Mouse (Mus musculus) ES-Bruce4 (cell line): ENCODE results near the gene Fxr2. TPM values are rescaled to one million over a fixed set of nuclear protein-coding genes. Genes with fewer than 3 reads are reported as not detected.

Experiments
- H3K27ac ChIP-seq: 2 replicates; pipeline ENCODE4 v1.5.1; 2012; ENCODE audit warnings: low read length, inconsistent platforms; ENCODE audit not compliant: insufficient read depth
- H3K27me3 ChIP-seq: 2 replicates; pipeline ENCODE4 v1.6.1; 2012; ENCODE audit warnings: mild to moderate bottlenecking, low read length, inconsistent platforms; ENCODE audit not compliant: control insufficient read depth, poor library complexity, insufficient read depth, severe bottlenecking
- H3K36me3 ChIP-seq: 2 replicates; pipeline ENCODE4 v1.6.1; 2012; ENCODE audit warnings: inconsistent platforms, mild to moderate bottlenecking, low read length, moderate library complexity; ENCODE audit not compliant: control insufficient read depth, poor library complexity, insufficient read depth, severe bottlenecking
- H3K4me1 ChIP-seq: one replicate; pipeline ENCODE4 v1.8.1; 2011; ENCODE audit warnings: low read length; ENCODE audit not compliant: control insufficient read depth, insufficient read depth
- H3K4me3 ChIP-seq: 2 replicates; pipeline ENCODE4 v1.5.1; 2011; ENCODE audit warnings: low read depth, mild to moderate bottlenecking, low read length
- H3K9ac ChIP-seq: 2 replicates; pipeline ENCODE4 v1.6.1; 2012; ENCODE audit warnings: low read depth, mild to moderate bottlenecking, inconsistent platforms; ENCODE audit not compliant: poor library complexity, severe bottlenecking
- H3K9me3 ChIP-seq: replicated peaks from 2 replicates; pipeline ENCODE4 v1.6.1; 2012; ENCODE audit warnings: mild to moderate bottlenecking, low read length, inconsistent platforms; ENCODE audit not compliant: control insufficient read depth, poor library complexity, insufficient read depth, severe bottlenecking
- CTCF ChIP-seq: IDR thresholded peaks from one replicate; pipeline ENCODE4 v1.8.1; 2011; ENCODE audit warnings: low read depth, low read length
- EP300 ChIP-seq: IDR thresholded peaks from 2 replicates; pipeline ENCODE4 v1.6.1; 2011; ENCODE audit warnings: low read depth, low read length; ENCODE audit not compliant: insufficient read depth
- POLR2A ChIP-seq: IDR thresholded peaks from one replicate; pipeline ENCODE4 v1.8.1; 2011; ENCODE audit warnings: low read length; ENCODE audit not compliant: insufficient read depth
- polyA plus RNA-seq: library from polyadenylated mRNA; stranded (reverse); fragments of >200 nt; gene quantifications from 2 replicates; pipeline ENCODE4 v1.2.4, GENCODE M21; 2011; ENCODE audit warnings: low read depth; ENCODE audit not compliant: missing spikeins, insufficient read depth, insufficient read length

The Fxr2 gene
- polyA plus RNA-seq, 1 experiment, result 170 TPM

DNA sequence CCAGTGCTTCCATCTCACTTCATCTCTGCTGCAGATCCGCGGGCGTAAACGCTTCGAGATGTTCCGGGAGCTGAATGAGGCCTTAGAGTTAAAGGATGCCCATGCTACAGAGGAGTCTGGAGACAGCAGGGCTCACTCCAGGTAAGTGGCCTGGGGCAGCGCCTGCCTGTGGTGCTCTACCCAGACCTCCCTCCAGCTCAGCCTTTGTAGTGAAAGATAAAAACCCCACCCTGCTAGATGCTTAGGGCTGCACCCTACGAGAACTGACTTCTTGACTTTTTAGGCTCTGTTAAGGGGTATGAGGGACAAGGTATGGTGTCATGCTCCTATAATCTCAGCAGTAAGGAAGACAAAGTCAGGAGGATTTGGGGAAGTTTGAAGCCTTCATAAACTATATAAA is 42.2 kb upstream of the Fxr2 start:
- H3K27me3 ChIP-seq, result no peaks in the 10 kb centered on the region
- peaks cover 54% of the 10 kb centered on the region for H3K36me3 ChIP-seq
- TF ChIP-seq EP300, result no peak
- no peak for TF ChIP-seq POLR2A
- TF ChIP-seq CTCF, result no peak
- no peak overlapping the region for H3K27ac ChIP-seq
- H3K9me3 ChIP-seq, result no peaks in the 10 kb centered on the region
- no peaks in the 10 kb centered on the region for H3K4me1 ChIP-seq
- no peak overlapping the region for H3K4me3 ChIP-seq
- H3K9ac ChIP-seq, result no peak overlapping the region

DNA sequence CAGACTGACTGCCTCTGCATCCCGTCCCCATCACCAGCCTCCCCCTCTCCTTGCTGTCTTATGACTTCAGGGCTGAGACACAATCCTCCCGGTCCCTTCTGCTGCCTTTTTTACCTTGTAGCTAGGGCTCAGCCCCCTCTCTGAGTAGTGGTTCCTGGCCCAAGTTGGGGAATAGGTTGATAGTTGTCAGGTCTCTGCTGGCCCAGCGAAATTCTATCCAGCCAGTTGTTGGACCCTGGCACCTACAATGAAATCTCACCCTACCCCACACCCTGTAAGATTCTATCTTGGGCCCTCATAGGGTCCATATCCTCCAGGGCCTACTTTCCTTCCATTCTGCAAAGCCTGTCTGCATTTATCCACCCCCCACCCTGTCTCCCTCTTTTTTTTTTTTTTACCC is 41.4 kb upstream of the Fxr2 start:
- Histone ChIP-seq H3K9ac (no peak overlapping the region), H3K27me3 (no peaks in the 10 kb centered on the region), H3K4me1 (no peaks in the 10 kb centered on the region), H3K9me3 (no peaks in the 10 kb centered on the region), H3K36me3 (peaks cover 50% of the 10 kb centered on the region), H3K4me3 (no peak overlapping the region), H3K27ac (no peak overlapping the region)
- TF ChIP-seq POLR2A, result no peak
- no peak for TF ChIP-seq EP300
- no peak for TF ChIP-seq CTCF

DNA sequence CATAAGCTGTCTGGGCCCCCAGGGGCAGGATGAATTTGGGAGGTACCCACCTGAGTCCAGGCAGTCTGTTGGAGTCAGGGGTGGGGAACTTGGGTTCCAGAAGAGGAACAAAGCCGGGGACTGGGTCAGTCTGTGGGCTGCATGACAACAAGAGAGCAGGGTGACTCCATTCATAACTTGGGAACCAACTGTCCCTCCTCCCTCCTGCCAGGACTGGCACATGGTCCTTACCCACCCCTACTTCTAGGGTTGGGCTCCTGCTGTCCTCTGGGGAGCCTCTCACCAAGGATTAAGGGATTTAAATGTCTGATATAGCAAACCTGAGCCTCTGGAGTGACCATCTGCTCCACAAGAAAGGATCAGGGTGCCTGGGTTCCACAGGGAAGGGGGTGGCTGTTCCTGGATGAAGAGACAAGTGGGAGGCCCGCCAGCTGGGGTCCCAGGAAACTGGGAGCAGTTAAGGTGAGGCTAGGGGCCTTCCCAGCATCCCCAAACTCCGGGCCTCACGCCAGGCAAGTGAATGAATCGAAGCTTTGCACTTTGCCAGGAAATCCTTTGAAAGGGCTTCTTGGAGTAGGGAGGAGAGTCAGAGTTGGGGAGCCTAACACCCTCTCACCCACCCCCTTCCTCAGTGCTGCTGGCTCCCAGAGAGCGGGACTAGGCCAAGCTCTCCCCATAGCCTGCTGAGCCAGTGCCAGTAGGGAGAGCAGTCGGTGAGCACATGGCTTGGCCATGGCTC is 40.7 kb upstream of the Fxr2 start:
- H3K9ac ChIP-seq, result no peak overlapping the region
- peaks cover 45% of the 10 kb centered on the region for H3K36me3 ChIP-seq

DNA sequence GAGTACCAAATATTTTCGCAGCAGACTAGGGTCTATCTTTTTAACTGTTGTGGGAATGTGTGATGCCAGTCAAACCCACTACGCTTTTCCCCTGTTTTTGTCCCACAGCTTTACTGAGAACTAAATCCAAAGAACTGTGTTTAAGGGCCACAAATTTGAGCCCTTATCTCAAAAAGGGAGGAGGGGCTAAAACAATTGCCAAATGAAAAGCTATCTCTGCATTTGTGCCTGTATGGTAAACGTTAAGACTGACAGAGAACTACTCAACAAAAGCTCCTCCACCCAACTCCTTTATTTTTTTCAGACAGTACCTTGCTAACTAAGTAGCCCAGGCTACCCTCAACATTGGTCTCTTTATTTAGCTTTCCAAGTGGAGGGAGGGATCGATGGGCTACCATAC is 40.0 kb upstream of the Fxr2 start:
- Histone ChIP-seq H3K4me3 (no peak overlapping the region), H3K36me3 (peaks cover 37% of the 10 kb centered on the region), H3K9ac (no peak overlapping the region), H3K27me3 (no peaks in the 10 kb centered on the region), H3K27ac (no peak overlapping the region), H3K9me3 (no peaks in the 10 kb centered on the region), H3K4me1 (no peaks in the 10 kb centered on the region)
- TF ChIP-seq EP300, result no peak
- TF ChIP-seq POLR2A, result no peak
- TF ChIP-seq CTCF, result no peak

More for the DNA sequence above, 40.7 kb upstream of the Fxr2 start:
- no peak overlapping the region for H3K4me3 ChIP-seq
- TF ChIP-seq POLR2A (no peak), CTCF (no peak), EP300 (no peak)
- H3K4me1 ChIP-seq, result no peaks in the 10 kb centered on the region
- H3K27me3 ChIP-seq, result no peaks in the 10 kb centered on the region
- no peaks in the 10 kb centered on the region for H3K9me3 ChIP-seq
- H3K27ac ChIP-seq, result no peak overlapping the region

DNA sequence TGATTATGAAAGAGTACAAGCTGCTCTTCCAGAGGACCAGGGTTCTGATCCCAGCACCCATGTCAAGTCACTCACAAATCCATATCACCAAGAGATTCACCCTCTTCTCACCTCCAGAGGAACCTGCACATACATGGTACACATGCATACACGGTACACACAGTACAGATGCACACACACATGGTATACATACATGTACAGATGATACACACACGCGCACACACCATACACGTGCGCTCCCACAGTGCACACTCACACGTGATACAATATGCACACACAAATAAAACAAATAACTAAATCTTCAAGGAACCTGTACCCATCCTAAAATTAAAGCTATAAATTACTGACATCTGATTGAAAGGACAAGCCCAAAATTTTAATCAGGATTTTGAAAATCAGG is 37.9 kb upstream of the Fxr2 start:
- Histone ChIP-seq H3K4me1 (no peaks in the 10 kb centered on the region), H3K9ac (no peak overlapping the region), H3K9me3 (no peaks in the 10 kb centered on the region), H3K27me3 (no peaks in the 10 kb centered on the region), H3K4me3 (no peak overlapping the region), H3K27ac (no peak overlapping the region), H3K36me3 (peaks cover 19% of the 10 kb centered on the region)
- TF ChIP-seq EP300 (no peak), POLR2A (no peak), CTCF (no peak)

DNA sequence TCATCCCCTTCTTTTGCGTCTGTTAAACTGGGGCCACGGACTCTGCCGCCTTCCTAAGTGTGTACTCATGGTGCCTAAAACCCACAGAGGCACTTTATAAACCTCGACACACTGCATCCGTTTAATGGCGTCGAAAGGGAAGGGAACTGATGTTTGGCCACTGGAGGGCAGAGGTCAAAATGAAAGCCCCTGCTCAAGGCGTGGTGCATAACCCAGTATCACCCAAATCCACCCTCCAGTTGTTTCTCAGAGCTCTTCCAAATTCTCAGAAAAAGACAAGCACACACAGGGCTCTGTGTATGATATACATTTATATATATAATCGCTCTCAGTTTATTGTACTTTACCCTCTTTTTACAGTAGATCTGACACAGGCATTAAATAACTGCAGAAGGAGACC is 33.4 kb upstream of the Fxr2 start:
- peak; percentile 18 for TF ChIP-seq CTCF
- no peak for TF ChIP-seq EP300
- Histone ChIP-seq H3K4me1 (peaks cover 4% of the 10 kb centered on the region), H3K27ac (peak overlapping the region; percentile 22; the same call in 1 of the 2 replicates), H3K27me3 (no peaks in the 10 kb centered on the region), H3K9ac (peak overlapping the region; percentile 49), H3K9me3 (no peaks in the 10 kb centered on the region), H3K36me3 (no peaks in the 10 kb centered on the region), H3K4me3 (0 out of 2 replicates have a peak overlapping the region, but pooled peaks have one; percentile 9)
